Mouse (Mus musculus) heart, adult 2 months (tissue): Measurements from ENCODE around the gene Best1.

Experiments used
- EP300 ChIP-seq: fragments of 200-500 bp; IDR thresholded peaks from 2 replicates; pipeline ENCODE4 v1.6.1; 2011; ENCODE audit warnings: low read depth, low read length, control low read depth; ENCODE audit not compliant: insufficient read depth
- POLR2A ChIP-seq: fragments of 200-500 bp; IDR thresholded peaks from 2 replicates; pipeline ENCODE4 v1.6.1; 2011; ENCODE audit warnings: mild to moderate bottlenecking, low read depth, low read length, control low read depth; ENCODE audit not compliant: insufficient read depth

DNA sequence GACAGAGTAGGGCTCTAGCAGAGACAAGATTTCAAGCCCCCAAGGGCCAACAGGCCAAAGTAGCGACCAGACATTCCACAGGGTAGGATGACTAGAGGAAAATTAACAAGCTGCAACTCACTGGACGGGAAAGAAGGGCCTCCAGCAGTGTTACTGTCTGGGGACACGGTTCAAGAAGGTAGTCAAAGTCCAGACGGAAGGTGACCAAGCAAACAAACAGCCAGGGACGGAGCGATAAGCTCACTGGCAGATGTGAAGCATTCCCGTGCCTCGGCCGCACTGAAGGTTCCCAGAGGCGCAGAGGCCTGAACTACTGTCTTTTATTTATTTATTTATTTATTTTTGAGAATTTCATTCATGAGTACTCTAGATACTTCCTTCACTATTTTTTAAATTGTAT is 24.3 kb downstream of the Best1 start:
- TF ChIP-seq EP300 (no peak), POLR2A (no peak)
